Mouse (Mus musculus): ENCODE data around the gene Fgr.
A peak's percentile ranks its signal among the peaks of the same experiment; 100 is the strongest.
"Not testable (repeated sequence)": the region's sequence is repeated elsewhere in the genome, so short reads cannot be mapped to it uniquely, and the experiment has no call there.

Gene Fgr

DNA sequence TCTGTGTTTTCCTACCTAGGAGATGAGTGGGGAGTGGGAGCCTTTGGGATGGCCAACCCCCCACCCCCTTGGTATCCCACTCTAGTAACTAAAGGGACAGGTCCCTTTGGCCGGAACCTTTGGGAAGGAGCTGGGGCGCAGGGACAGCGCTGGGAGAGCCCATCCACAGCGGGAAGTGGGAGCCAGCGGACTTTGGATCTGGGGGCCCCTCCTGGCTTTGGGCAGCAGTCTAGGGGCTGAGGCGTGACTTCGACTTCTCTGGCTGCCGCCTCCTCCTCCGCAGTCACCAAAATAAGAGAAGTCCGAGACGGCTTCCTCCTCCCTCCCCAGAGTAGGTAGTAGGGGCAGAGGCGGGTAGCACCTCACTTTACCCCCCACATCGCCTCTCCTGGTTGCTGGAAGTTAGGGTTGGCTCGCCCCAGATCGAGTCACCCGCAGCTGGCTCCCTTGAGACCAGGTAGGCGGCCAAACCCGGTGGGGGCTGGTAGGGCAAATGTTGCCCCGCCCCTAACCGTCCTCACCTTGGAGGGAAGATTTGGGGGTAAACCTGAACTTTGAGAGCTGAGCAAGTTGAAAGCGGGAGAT lies at the start of gene Fgr:
Gene Fgr, plus strand, starts transcription at position 282 of the 585 bp plus-strand sequence.
- DNase-seq (ENCODE audit: low spot score in 2 of 2) = no peak

DNA sequence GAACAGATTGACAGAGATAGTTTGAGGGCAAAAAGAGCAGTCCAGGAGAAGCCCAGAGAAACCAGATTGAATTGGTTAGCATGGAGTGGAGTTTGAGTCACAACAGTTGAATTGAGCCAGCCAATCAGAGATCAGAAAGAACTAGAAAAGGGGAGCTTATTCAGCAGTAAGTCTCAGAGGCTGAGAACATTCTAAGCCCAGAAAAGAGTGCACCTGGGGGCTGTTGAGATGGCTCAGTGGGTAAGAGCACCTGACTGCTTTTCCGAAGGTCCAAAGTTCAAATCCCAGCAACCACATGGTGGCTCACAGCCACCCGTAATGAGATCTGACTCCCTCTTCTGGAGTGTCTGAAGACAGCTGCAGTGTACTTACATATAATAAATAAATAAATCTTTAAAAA lies 47.4 kb upstream of the Fgr start:
- not testable (repeated sequence) for DNase-seq (ENCODE audit: low spot score in 2 of 2)

DNA sequence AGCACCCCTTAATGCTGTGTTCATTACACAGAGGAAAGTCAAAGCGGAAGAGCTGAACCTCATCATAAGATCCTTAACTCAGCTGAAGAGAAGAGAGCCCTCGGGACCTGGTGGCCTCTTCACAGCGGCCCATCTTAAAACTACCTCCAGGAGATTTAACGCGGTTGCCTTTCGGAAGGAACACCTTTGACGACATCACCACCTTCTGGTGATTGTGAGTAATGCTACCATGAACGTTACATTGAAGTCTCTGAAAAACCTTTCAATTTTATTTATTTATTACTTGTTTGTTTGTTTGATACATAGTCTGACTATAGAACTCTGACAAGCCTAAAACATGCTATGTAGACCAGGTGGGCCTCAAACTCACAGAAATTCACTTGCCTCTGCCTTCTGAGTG lies 43.1 kb upstream of the Fgr start:
- no peak for DNase-seq (ENCODE audit: low spot score in 2 of 2)

DNA sequence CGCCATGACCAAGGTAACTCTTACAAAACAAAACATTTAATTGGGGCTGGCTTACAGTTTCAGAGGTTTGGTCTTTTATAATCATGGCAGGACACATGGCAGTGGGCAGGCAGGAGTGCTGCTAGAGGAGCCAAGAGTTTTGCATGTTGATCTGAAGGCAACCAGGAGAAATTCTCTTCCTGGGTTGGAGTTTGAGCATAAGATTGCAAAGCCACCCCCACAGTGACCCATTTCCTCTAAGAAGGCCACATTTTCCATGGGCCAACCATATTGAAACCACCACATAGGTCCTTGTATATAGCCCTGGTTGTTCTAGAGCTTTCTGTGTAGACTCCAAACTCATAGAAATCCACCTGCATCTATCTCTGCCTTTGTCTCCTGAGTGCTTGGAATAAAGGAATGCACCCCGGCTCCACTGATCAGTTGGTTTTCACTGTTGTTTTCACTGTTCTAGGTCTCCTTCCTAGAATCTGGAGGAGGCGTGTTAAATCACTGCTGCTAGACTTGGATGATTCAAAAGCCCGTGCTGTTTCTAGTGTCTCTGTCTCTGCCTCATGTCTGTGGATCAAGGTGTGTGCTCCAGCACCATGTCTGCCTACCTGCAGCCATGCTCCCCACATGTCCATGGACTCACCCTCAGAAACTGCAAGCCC lies 41.0 kb upstream of the Fgr start:
- DNase-seq (ENCODE audit: low spot score in 2 of 2) = no peak

DNA sequence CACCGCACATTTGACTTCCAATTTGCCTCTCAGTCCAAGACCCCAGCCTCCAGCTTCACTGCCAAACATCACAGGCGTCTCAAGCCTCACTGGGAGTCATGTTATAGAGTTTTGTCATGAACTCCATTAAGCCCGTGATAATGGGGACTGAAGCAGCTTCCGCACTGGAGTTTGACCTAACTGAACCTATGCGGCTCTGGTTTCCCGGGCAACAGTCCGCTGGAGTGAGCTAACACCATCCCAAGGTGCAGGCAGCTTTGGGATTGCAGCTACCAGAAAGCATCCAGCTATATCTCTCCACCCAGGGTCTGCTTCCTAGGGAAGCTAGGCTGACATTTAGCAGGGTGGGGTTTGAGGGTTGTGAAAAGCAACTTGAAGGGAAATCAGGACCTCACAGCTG lies 39.3 kb upstream of the Fgr start:
- no peak for DNase-seq (ENCODE audit: low spot score in 2 of 2)

DNA sequence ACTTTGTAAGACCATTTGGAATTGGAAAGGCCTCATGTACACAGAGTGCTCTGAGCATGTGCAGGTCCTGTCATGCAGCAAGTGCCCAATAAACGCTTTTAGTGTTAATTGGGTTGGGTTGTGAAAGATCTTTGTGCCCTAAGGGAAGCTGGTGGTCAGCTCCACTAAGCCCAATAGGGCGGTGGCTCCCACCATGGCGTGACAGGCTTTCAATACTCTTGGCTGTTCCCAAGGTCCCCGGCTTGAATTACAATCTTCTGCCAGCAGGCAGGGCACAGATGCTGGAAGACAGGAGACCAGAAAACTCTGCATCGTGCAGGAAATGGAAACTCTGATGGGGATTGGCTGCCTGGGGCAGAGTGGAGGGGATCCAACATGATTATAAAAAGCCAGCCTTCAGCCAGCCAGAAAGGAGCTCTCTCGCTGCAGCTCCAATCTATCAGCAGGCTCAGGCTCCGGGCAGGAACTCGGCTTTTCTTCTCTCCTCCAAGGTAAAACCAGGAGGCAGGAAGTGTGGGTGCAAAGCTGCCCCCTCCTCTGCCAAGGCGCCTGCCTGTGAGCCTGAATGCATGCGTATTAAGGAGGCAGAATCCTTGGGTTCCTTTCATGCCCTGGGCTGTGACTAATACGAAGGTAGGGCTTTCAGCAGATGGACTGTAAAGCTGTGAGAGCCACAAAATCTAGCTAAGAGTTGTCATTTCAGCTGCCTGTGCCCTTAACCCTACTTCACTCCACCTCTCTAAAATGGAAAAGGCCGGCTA lies 35.5 kb upstream of the Fgr start:
- DNase-seq (ENCODE audit: low spot score in 2 of 2) = peak; percentile 36 to 39

DNA sequence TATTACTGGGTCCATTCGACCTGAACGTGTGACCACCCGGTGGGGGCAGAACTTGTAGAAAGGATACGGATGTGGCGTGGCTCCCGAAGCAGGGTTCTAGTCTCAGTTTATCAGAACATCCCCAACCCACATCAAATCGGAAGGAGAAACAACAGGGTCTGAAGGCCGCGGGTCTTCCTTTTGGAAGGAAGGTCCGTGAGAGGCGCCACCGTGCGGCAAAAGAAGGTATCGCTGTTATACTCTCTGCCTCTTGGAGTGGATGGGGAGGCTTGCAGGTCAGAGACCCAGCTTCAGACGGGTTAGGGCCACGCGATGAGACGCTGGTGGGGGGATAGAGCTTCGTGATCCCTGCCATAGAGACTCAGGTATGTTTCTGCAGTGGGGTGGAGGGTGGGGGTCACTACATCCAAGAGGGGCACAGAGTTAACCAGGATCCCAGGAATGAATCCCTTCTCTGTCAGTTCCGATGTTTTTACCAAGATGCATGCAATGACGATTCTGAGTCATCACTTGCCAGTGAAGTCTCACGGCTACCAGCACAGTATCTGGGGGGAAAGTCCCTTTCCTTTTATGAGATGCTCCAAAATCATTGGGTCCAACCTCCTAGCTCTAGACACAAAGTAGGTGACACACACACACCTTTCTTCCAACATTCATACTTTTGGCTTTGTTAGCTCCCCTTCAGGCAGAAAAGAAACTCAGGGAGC lies 34.3 kb upstream of the Fgr start:
- peak in 1 of 2 experiments; percentile 58 for DNase-seq (ENCODE audit: low spot score in 2 of 2)

DNA sequence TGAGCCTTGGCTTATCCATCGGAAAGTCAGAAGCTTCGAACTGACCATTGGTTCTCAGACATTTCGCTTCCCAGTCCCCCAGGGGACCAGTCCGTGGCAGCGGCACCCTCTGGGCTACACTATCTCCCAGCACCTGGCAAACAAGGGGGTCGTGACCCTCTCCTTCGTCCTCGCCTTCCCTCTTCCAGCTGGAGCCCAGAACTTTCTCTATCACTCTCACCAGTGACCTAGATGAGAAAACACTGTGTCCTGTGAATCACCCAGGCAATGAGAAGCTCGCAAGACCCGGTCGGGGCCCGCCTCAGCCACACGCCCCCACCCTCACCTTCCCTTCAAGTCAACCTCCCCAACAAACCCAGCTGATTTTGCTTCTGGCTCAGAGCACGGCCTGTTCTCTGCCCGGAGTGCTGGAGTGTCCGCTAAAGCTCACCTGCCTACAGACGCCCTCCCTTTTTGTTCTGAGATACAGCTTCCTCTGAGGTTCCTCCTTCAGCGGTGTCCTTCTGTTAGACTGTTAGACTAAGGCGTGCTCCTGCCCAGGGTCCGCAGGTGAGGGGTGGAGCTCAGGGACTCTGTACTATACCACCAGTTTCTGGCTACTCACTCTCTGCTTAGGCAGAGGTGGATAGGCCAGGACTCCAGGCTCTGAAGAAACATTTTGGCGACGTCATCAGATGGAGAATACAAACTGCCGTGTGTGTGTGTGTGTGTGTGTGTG lies 32.7 kb upstream of the Fgr start:
- no peak for DNase-seq (ENCODE audit: low spot score in 2 of 2)

DNA sequence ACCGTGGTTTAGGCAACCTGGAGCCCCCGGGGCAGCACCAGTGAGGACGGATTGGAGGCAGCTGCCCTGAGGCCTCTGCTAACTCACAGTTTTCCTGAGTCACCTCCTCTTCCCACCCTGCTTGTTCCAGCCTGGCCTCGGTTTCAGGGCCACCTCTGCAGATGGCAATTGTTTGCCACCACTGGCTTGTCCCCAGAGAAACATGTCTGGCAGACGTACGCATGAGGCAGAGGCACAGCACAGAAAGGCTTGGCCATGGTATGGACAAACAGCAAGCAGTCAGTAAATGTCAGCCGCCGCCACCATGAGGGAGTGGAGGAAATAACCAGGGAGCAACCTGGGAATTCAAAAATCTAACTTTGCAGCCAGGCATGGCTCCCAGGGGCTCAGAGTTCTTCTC lies 30.8 kb upstream of the Fgr start:
- DNase-seq (ENCODE audit: low spot score in 2 of 2) = no peak

DNA sequence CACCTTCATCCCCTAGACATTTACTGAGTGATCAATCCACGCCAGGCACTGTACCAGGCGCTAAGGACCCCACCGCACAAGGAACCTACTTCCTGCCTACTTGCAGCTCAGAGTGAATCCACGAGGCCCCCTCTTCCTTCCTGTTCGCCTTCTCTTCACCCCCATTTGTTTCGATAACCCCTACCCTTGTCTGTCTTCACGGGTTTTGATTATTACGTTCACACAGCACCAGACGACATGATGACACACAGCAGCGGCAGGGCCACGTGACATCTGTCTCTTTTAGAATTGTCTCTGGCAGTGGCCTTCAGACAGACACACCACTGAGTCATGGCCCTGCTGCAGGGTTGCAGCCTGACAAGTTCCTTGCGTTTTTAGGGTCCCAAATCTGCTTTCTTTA lies 29.8 kb upstream of the Fgr start:
- DNase-seq (ENCODE audit: low spot score in 2 of 2) = no peak

DNA sequence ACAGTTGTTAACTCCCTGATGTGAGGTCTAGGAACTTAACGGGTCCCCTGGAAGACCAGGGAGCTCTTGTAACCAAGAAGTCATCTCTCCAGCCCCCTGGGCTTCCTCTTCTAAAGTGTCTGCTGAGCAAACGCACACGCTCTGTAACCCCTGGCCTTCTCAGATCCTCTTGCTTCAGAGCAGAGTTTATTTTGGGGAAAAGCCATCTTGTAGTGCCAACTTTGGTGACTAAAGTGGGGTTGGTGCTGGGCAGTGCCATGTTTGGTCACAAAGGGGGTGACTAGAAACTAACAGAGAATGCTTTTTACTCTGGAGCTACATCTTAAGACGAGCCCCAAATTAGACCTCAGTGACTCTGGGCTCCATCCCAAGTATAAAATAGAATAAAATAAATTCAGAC lies 29.1 kb upstream of the Fgr start:
- DNase-seq (ENCODE audit: low spot score in 2 of 2) = no peak

DNA sequence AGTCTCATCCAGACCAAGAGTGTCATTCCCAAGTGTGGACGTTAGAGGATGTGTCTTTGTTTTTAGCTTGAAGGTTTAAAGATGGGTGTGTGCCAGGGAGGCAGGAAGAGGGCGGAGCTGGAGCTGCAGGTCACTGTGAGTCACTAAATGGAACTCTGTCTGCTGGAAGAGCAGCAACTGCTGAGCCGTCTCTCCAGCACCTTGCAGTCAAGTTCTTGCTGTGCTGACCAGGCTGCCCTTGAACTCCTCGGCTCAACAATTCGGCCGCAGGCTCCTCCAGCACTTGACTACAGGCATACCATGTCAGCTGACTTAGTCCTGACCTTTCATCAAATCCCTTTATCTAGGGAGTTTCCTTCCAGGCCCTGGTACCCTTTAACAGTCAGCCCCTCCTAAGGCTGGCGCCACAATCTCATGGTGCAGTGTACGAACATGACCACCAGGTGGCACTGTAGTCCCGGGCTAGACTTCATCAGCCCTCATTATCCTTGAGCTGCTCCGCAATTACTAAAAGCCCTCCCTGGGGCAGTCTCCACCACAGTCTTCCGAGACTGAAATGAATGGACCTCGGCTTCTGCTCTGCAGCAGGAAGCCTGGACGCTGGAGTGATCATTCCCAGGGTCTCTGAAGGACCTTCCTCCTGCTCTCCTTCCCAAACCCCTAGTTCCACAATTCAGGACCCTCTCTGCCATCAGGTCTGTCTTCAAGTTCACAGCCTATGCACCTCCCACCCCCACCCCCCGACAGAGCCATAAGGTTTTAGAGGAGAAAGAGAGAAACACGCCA lies 28.4 kb upstream of the Fgr start:
- peak; percentile 84 to 85 for DNase-seq (ENCODE audit: low spot score in 2 of 2)

DNA sequence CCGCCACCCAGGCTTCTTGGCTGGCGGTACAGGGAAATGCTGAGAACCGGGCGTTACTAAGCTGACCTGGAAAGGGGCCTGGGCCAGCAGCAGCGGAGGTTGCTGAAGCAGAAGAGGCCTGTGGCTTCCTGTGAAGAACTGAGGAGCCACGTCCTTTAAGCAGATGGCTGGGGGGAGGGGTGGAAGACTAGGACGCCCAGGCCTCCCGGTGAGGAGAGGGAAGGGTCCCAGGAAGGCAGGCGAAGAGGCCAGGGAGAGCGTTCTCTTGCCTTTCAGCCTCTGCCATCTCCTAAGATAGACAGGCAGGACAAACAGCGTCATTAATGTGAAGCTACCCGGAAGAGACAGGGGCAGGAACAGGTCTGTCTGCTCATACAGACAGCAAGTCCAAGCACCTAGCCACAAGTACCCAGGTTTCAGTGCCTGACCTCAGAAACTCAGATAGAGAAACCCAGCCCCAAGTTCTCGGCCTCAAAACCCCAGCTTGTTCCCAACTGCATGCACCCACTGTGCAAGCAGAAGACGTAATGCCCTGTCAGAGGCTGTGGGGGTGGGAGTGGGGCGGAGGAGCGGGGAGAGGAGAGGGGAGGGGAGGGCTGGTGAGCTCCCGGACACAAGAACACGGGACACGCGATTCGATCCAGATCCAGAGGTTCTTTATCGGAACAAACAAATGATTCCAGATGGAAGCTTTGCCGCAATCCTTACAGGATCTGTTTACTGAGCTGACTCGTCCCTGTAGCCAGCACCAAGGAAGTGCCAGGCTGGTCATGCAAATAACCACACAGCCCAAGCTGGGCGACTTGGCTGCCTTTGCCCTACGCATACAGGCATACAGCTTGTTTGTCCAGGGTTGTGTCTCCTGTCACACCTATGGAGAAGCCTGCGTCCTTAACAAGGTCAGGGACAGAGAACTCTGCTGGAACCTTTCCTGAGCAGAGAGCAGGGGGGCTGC lies 27.6 kb upstream of the Fgr start:
- peak in 1 of 2 experiments; percentile 22 for DNase-seq (ENCODE audit: low spot score in 2 of 2)

DNA sequence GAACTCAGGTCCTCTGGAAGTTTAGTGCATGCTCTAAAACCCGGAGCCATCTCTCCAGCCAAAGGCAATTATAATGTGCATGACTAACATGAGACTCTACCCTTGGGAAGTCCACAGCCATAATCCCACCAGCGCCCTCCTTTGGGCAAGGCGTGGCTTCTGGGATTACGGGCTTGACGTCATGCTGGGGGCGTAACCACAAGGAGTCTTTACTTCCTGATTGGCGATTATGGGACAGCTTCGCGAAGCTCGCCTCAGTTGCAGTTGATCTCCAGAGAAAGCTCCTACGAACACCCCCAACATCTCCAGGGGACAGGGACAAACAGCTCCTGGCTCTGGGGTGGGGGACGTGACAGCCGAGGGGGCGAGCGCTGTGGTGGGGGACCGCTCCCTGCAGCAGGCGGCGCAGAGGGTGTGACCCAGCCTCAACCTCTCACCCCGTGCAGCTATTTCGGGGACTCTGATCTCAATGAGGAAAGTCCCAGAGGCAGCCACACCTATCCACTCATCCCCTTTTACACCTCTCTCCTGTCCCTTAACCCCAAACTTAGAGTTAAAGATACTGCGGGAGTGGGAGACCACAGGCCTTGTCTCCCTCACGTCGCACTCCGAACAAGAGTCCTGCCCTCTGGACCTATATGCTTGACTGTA lies 23.9 kb upstream of the Fgr start:
- no peak for DNase-seq (ENCODE audit: low spot score in 2 of 2)

DNA sequence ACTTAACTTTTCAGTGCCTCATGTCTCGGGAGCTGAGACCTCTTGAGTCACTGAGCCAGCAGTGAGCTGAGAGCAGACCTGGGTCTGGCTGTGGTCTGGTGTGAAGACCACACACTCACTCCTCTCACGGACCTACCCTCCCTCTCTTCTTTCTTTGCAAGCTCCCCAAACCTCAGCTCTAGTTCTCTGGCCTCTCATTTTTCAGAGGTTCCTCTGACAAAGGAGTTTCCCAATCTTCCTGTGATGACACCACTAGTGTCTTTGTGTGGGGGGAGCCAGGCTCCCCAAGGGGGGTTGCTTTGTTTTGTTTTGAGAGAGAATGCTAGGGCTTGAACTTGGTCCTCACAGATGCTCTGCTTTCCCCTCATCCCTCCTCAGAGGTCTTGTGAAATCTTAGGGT lies 22.9 kb upstream of the Fgr start:
- DNase-seq (ENCODE audit: low spot score in 2 of 2) = no peak

DNA sequence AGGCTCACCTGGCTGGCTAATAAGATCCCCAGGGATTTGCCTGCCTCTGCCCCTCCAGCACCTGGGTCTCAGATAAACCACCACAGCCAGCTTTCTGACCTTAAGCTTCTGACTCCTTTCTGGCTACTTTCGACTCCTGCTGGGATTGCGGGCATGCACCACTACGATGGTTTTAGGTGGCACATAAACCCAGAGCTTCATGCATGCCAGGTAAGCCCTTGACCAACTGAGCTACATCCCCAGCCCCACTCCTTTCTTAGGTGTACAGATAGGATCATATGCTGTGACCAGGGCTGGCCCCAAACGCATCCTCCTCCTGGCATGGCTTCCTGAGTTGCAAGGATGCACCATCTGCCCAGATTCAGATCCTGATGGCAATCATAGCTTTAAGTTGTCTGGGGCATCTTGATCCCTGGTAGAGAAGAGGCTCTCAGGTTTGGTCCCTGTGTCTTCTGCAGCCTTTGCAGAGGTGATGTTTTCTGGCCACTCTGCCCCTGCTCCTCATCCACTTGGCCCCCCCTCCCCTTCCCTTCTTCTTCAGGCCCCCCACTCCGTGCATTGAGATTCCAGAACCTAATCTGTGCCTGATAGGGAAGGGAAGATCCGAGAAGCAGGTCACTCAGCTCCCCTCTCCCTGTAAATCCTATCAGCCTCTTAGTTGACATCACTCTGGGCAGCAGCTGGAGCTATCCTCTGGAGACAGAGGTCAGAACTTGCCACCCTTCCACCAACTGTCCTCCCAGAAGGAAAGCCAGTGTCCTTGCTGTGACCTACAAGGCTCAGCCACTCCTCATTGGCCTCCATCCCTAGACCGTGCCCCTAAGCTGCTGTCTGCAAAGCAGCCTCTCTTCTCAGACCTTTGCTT lies 19.1 kb upstream of the Fgr start:
- DNase-seq (ENCODE audit: low spot score in 2 of 2) = no peak

DNA sequence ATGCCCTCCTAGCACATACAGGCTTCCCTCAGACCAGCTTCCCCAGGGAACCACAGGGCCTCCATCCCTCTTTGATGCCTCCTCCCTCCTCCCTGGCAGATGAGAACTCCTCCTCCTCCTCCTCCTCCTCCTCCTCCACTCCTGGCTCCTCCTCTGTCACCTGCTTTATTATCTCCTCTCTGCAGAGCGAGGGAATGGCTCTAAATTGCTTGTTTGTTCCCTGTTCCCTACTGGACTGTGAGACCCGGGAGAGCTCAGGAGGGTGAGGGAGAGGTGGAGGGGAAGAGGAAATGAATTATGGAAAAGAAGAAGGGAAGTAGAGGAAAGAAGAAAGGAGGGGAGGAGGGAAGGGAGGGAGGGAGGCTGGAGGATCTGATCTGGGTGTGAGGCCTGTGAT lies 18.5 kb upstream of the Fgr start:
- no peak for DNase-seq (ENCODE audit: low spot score in 2 of 2)
